Mouse (Mus musculus): ENCODE measurements around the gene Adamts17.

DNA sequence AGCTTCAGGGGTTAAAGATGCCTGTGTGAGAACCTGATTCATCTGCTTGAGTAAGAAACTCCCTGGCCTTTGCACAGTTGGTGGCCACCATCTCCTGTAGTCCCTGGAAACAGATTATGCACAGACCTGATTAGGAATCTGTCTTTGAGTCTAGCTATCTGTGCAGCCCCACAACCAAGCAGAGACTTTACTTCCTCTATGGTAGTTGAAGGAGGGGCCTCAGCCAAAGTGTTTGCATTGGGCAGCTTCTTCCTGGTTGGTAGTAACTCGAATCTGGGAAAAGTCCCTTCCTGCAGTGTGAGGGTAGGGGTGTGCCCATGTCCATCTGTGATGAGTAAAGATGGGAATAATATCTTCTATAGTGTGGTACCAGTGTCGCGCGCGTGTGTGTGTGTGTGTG is 115.2 kb downstream of the Adamts17 start:
- no peak for TF ChIP-seq CTCF (IDR thresholded peaks at IDR 0.05; ENCODE audit: borderline replicate concordance, extremely low read depth, insufficient read depth, insufficient read length)
- TF ChIP-seq POLR2A (IDR thresholded peaks at IDR 0.05; ENCODE audit: borderline replicate concordance, extremely low read depth, insufficient read depth, insufficient read length, poor library complexity, severe bottlenecking), result no peak

Data from brain, embryonic 14.5 days (tissue).